Mouse (Mus musculus) hindbrain, embryonic 14.5 days (tissue): ENCODE measurements at regions not wholly inside any gene's neighbourhood (a gene's known extent, or its start where the extent isn't known, plus 50 kb on each side); places are given as distances from the start of the nearest gene placed in this dataset.

Experiments
- ATAC-seq: fragments of 200-750 bp; cut with Nextera tagmentation; 2 replicates; pipeline ENCODE4 v1.8.0; 2017; ENCODE audit warnings: moderate number of reproducible peaks, mild to moderate bottlenecking, moderate TSS enrichment, moderate library complexity; ENCODE audit not compliant: low FRiP score
- DNase-seq: peaks from one replicate; pipeline ENCODE4 v3.0.0-alpha.2; 2015; ENCODE audit warnings: low spot score
- H3K27ac ChIP-seq: fragments of 300-500 bp; sonication (generic); 2 replicates; pipeline ENCODE4 v1.5.1; 2014; ENCODE audit warnings: mild to moderate bottlenecking, moderate library complexity
- H3K27me3 ChIP-seq: fragments of 300-500 bp; sonication (generic); 2 replicates; pipeline ENCODE4 v1.6.1; 2014; ENCODE audit warnings: mild to moderate bottlenecking, low read length, mixed read lengths; ENCODE audit not compliant: control insufficient read depth, insufficient read depth
- H3K36me3 ChIP-seq: fragments of 300-500 bp; sonication (generic); replicated peaks from 2 replicates; pipeline ENCODE4 v1.6.1; 2014; ENCODE audit not compliant: control insufficient read depth, insufficient read depth
- H3K4me1 ChIP-seq: fragments of 300-500 bp; sonication (generic); replicated peaks from 2 replicates; pipeline ENCODE4 v1.6.1; 2014; ENCODE audit warnings: antibody characterized with exemption, low read length, mixed read lengths; ENCODE audit not compliant: control insufficient read depth, insufficient read depth
- H3K4me2 ChIP-seq: fragments of 300-500 bp; sonication (generic); replicated peaks from 2 replicates; pipeline ENCODE4 v1.6.1; 2014; ENCODE audit warnings: mild to moderate bottlenecking, moderate library complexity
- H3K4me3 ChIP-seq: fragments of 300-500 bp; sonication (generic); replicated peaks from 2 replicates; pipeline ENCODE4 v1.5.1; 2014; ENCODE audit warnings: mild to moderate bottlenecking, low read length
- H3K9ac ChIP-seq: fragments of 300-500 bp; sonication (generic); 2 replicates; pipeline ENCODE4 v1.6.1; 2014
- H3K9me3 ChIP-seq: fragments of 300-500 bp; sonication (generic); 2 replicates; pipeline ENCODE4 v1.6.1; 2016; ENCODE audit warnings: low read length; ENCODE audit not compliant: control insufficient read depth
- WGBS: fragments of 180-500 bp; shearing (Covaris S2); extraction: QIAGEN DNeasy Blood & Tissue Kit; methylation state at CpG from one replicate; pipeline ENCODE4 v1.1.7; 2014; 5-methylcytosine and 5-hydroxymethylcytosine counted together

- Histone ChIP-seq H3K27me3 (no peaks in the 10 kb centered on the region), H3K4me1 (no peaks in the 10 kb centered on the region), H3K4me3 (no peak overlapping the region), H3K27ac (no peak overlapping the region), H3K36me3 (no peaks in the 10 kb centered on the region), H3K4me2 (no peak overlapping the region), H3K9me3 (no peaks in the 10 kb centered on the region), H3K9ac (no peak overlapping the region)
- ATAC-seq (no peak), DNase-seq (no peak)
- WGBS = 88% methylated on average over 7 of the region's 7 CpGs
These were observed 118.7 kb upstream of the Nsun2 start for GRCm38 (mm10) chr13:69414813-69415212.

- no peak overlapping the region for H3K9ac ChIP-seq
- WGBS = 56% methylated on average over 2 of the region's 2 CpGs
- no peak for DNase-seq
- H3K27me3 ChIP-seq = no peaks in the 10 kb centered on the region
- H3K4me2 ChIP-seq = no peak overlapping the region
- H3K4me1 ChIP-seq = no peaks in the 10 kb centered on the region
- no peak for ATAC-seq
- H3K27ac ChIP-seq = no peak overlapping the region
- H3K9me3 ChIP-seq = no peaks in the 10 kb centered on the region
- no peak overlapping the region for H3K4me3 ChIP-seq
- no peaks in the 10 kb centered on the region for H3K36me3 ChIP-seq
These were observed 116.8 kb upstream of the Nsun2 start for GRCm38 (mm10) chr13:69416726-69417125.

GRCm38 (mm10) chr13:69417855-69418478 lies 115.6 kb upstream of the Nsun2 start:
- no peak for ATAC-seq
- Histone ChIP-seq H3K9ac (no peak overlapping the region), H3K27me3 (no peaks in the 10 kb centered on the region), H3K27ac (no peak overlapping the region), H3K4me1 (no peaks in the 10 kb centered on the region), H3K4me2 (no peak overlapping the region), H3K4me3 (no peak overlapping the region), H3K9me3 (no peaks in the 10 kb centered on the region), H3K36me3 (no peaks in the 10 kb centered on the region)
- 85% methylated on average over 14 of the region's 14 CpGs for WGBS
- no peak for DNase-seq

- Histone ChIP-seq H3K36me3 (no peaks in the 10 kb centered on the region), H3K4me1 (no peaks in the 10 kb centered on the region), H3K27ac (no peak overlapping the region), H3K4me2 (no peak overlapping the region), H3K9me3 (no peaks in the 10 kb centered on the region), H3K4me3 (no peak overlapping the region), H3K9ac (no peak overlapping the region), H3K27me3 (no peaks in the 10 kb centered on the region)
- WGBS = 84% methylated on average over 8 of the region's 8 CpGs
- ATAC-seq = no peak
- DNase-seq = no peak
These were observed 113.4 kb upstream of the Nsun2 start for GRCm38 (mm10) chr13:69420166-69420565.

GRCm38 (mm10) chr13:69421966-69422365 lies 111.6 kb upstream of the Nsun2 start:
- no peaks in the 10 kb centered on the region for H3K27me3 ChIP-seq
- no peak overlapping the region for H3K4me3 ChIP-seq
- no peaks in the 10 kb centered on the region for H3K4me1 ChIP-seq
- no peak overlapping the region for H3K4me2 ChIP-seq
- H3K27ac ChIP-seq = no peak overlapping the region
- DNase-seq = no peak
- ATAC-seq = no peak
- H3K36me3 ChIP-seq = no peaks in the 10 kb centered on the region
- no peaks in the 10 kb centered on the region for H3K9me3 ChIP-seq
- no peak overlapping the region for H3K9ac ChIP-seq

- Histone ChIP-seq H3K27me3 (no peaks in the 10 kb centered on the region), H3K9ac (no peak overlapping the region), H3K27ac (peak overlapping the region; percentile 45; the same call in 1 of the 2 replicates), H3K9me3 (no peaks in the 10 kb centered on the region), H3K4me2 (no peak overlapping the region), H3K36me3 (no peaks in the 10 kb centered on the region), H3K4me3 (no peak overlapping the region), H3K4me1 (peaks cover 8% of the 10 kb centered on the region; the same call in 1 of the 2 replicates)
- ATAC-seq (peak; percentile 54), DNase-seq (peak; percentile 55)
- 26% methylated on average over 6 of the region's 6 CpGs for WGBS
These were observed 107.4 kb upstream of the Nsun2 start for GRCm38 (mm10) chr13:69426117-69426516.

GRCm38 (mm10) chr13:69429596-69429995 lies 104.0 kb upstream of the Nsun2 start:
- H3K9me3 ChIP-seq = no peaks in the 10 kb centered on the region
- DNase-seq = no peak
- peak; percentile 66 for ATAC-seq
- no peaks in the 10 kb centered on the region for H3K27me3 ChIP-seq
- no peaks in the 10 kb centered on the region for H3K36me3 ChIP-seq
- 15% methylated on average over 5 of the region's 5 CpGs for WGBS
- 0 out of 2 replicates have a peak overlapping the region, but pooled peaks have one; percentile 36 for H3K27ac ChIP-seq
- H3K9ac ChIP-seq = no peak overlapping the region
- no peak overlapping the region for H3K4me2 ChIP-seq
- H3K4me1 ChIP-seq = peaks cover 8% of the 10 kb centered on the region; the same call in 1 of the 2 replicates
- H3K4me3 ChIP-seq = no peak overlapping the region

GRCm38 (mm10) chr13:69433461-69434323 lies 99.9 kb upstream of the Nsun2 start:
- no peaks in the 10 kb centered on the region for H3K9me3 ChIP-seq
- no peak for ATAC-seq

GRCm38 (mm10) chr13:69439486-69439885 lies 94.1 kb upstream of the Nsun2 start:
- H3K9me3 ChIP-seq = no peaks in the 10 kb centered on the region
- DNase-seq = no peak
- WGBS = 93% methylated on average over 9 of the region's 9 CpGs
- no peak for ATAC-seq
- no peak overlapping the region for H3K27ac ChIP-seq
- H3K9ac ChIP-seq = no peak overlapping the region
- H3K4me2 ChIP-seq = no peak overlapping the region
- H3K4me3 ChIP-seq = no peak overlapping the region
- H3K36me3 ChIP-seq = no peaks in the 10 kb centered on the region
- no peaks in the 10 kb centered on the region for H3K4me1 ChIP-seq
- H3K27me3 ChIP-seq = no peaks in the 10 kb centered on the region

More at GRCm38 (mm10) chr13:69433461-69434323, 99.9 kb upstream of the Nsun2 start:
- no peak overlapping the region for H3K27ac ChIP-seq
- no peaks in the 10 kb centered on the region for H3K27me3 ChIP-seq
- no peak overlapping the region for H3K4me3 ChIP-seq
- DNase-seq = no peak
- H3K36me3 ChIP-seq = no peaks in the 10 kb centered on the region
- 87% methylated on average over 8 of the region's 8 CpGs for WGBS
- H3K9ac ChIP-seq = no peak overlapping the region
- H3K4me1 ChIP-seq = peaks cover 8% of the 10 kb centered on the region; the same call in 1 of the 2 replicates
- H3K4me2 ChIP-seq = no peak overlapping the region
